Mouse (Mus musculus) CH12.LX (cell line): Measurements from ENCODE around the gene Ecpas. TPM values are rescaled to one million over a fixed set of nuclear protein-coding genes. Genes with fewer than 3 reads are reported as not detected.

Experiments used
- DNase-seq: peaks from one replicate; pipeline ENCODE4 v3.0.0-alpha.2; 2013; ENCODE audit errors: extremely low read depth
- H3K27ac ChIP-seq: 2 replicates; pipeline ENCODE4 v1.5.1; 2012; ENCODE audit warnings: low read depth, mild to moderate bottlenecking, control low read depth, moderate library complexity; ENCODE audit not compliant: insufficient read depth
- H3K27me3 ChIP-seq: replicated peaks from 2 replicates; pipeline ENCODE3; 2012; ENCODE audit warnings: inconsistent platforms
- H3K36me3 ChIP-seq, 2 experiments: replicated peaks in 1 of 2; 2 replicates each; pipeline versions ENCODE3 to v1.6.1; 2012; ENCODE audit warnings: inconsistent platforms in 1 of 2, low read length in 1 of 2, mild to moderate bottlenecking in 1 of 2, mixed read lengths in 1 of 2, moderate library complexity in 1 of 2; ENCODE audit not compliant: control insufficient read depth in 1 of 2, insufficient read depth in 1 of 2
- H3K4me1 ChIP-seq, 2 experiments: 2 replicates each; pipeline ENCODE4 v1.6.1; 2012; ENCODE audit warnings: inconsistent platforms in 1 of 2, moderate library complexity in 1 of 2; ENCODE audit not compliant: insufficient read depth in 2 of 2, control insufficient read depth in 1 of 2
- H3K4me2 ChIP-seq: 2 replicates; pipeline ENCODE4 v1.6.1; 2012; ENCODE audit warnings: low read depth, mild to moderate bottlenecking, control low read depth; ENCODE audit not compliant: poor library complexity, insufficient read depth, severe bottlenecking
- H3K4me3 ChIP-seq, 3 experiments: fragments of 150-350 bp in 1 of 3; sonication (generic) in 1 of 3; replicated peaks in 1 of 3; 2 replicates each; pipeline versions ENCODE3 to v1.5.1; 2011 to 2012; ENCODE audit warnings: low read depth in 2 of 3, low read length in 2 of 3, mild to moderate bottlenecking in 2 of 3, moderate library complexity in 2 of 3, control low read depth in 1 of 3, improper control_type of control experiment in 1 of 3, inconsistent platforms in 1 of 3, mixed read lengths in 1 of 3; ENCODE audit not compliant: poor library complexity in 1 of 3
- H3K79me2 ChIP-seq: replicated peaks from 2 replicates; pipeline ENCODE4 v1.6.1; 2012; ENCODE audit warnings: mild to moderate bottlenecking, moderate library complexity; ENCODE audit not compliant: control insufficient read depth, poor library complexity, insufficient read depth, severe bottlenecking; ENCODE audit errors: extremely low read depth
- H3K9ac ChIP-seq: 2 replicates; pipeline ENCODE4 v1.6.1; 2012; ENCODE audit warnings: low read depth, mild to moderate bottlenecking, control low read depth, moderate library complexity; ENCODE audit not compliant: insufficient read depth
- H3K9me3 ChIP-seq: replicated peaks from 2 replicates; pipeline ENCODE3; 2012; ENCODE audit warnings: low read length, inconsistent platforms, mixed read lengths
- BHLHE40 ChIP-seq: IDR thresholded peaks from 2 replicates; pipeline ENCODE4 v1.6.1; 2011; ENCODE audit warnings: mild to moderate bottlenecking, low read depth, low read length, improper control_type of control experiment
- CHD2 ChIP-seq: IDR thresholded peaks from 2 replicates; pipeline ENCODE4 v1.6.1; 2011; ENCODE audit warnings: low read length, improper control_type of control experiment
- CTCF ChIP-seq, 2 experiments: IDR thresholded peaks in 1 of 2; conservative IDR thresholded peaks in 1 of 2; 2 replicates each; pipeline ENCODE4 v1.5.1; 2011 to 2012; ENCODE audit warnings: low read depth in 2 of 2, low read length in 2 of 2, improper control_type of control experiment in 1 of 2, inconsistent platforms in 1 of 2, mild to moderate bottlenecking in 1 of 2, moderate library complexity in 1 of 2
- E2F4 ChIP-seq: IDR thresholded peaks from 2 replicates; pipeline ENCODE4 v1.6.1; 2011; ENCODE audit warnings: low read depth, low read length, improper control_type of control experiment; ENCODE audit not compliant: insufficient replicate concordance
- EP300 ChIP-seq: IDR thresholded peaks from 2 replicates; pipeline ENCODE4 v1.6.1; 2011; ENCODE audit warnings: low read length, improper control_type of control experiment
- ETS1 ChIP-seq: conservative IDR thresholded peaks from 2 replicates; pipeline ENCODE4 v1.6.1; 2012; ENCODE audit warnings: low read depth, mild to moderate bottlenecking, inconsistent platforms, low read length, improper control_type of control experiment, moderate library complexity
- GABPA ChIP-seq: IDR thresholded peaks from 2 replicates; pipeline ENCODE4 v1.6.1; 2012; ENCODE audit warnings: low read depth, low read length, improper control_type of control experiment, inconsistent platforms; ENCODE audit not compliant: insufficient replicate concordance
- JUN ChIP-seq: IDR thresholded peaks from 2 replicates; pipeline ENCODE4 v1.6.1; 2011; ENCODE audit warnings: low read depth, mild to moderate bottlenecking, low read length, improper control_type of control experiment, moderate library complexity; ENCODE audit not compliant: insufficient read depth
- MXI1 ChIP-seq: IDR thresholded peaks from 2 replicates; pipeline ENCODE4 v1.6.1; 2011; ENCODE audit warnings: mild to moderate bottlenecking, low read depth, low read length, improper control_type of control experiment
- NRF1 ChIP-seq: IDR thresholded peaks from 2 replicates; pipeline ENCODE4 v1.6.1; 2014; ENCODE audit warnings: low read depth, mild to moderate bottlenecking, inconsistent platforms, low read length, improper control_type of control experiment, moderate library complexity
- PAX5 ChIP-seq: IDR thresholded peaks from 2 replicates; pipeline ENCODE4 v1.6.1; 2012; ENCODE audit warnings: low read length, inconsistent platforms, mixed read lengths
- POLR2A ChIP-seq: IDR thresholded peaks from 2 replicates; pipeline ENCODE4 v1.6.1; 2011; ENCODE audit warnings: low read depth, mild to moderate bottlenecking, improper control_type of control experiment, low read length
- RCOR1 ChIP-seq: conservative IDR thresholded peaks from 2 replicates; pipeline ENCODE4 v1.6.1; 2012; ENCODE audit warnings: low read depth, mild to moderate bottlenecking, inconsistent platforms, low read length, improper control_type of control experiment
- SMC3 ChIP-seq: IDR thresholded peaks from 2 replicates; pipeline ENCODE4 v1.6.1; 2011; ENCODE audit warnings: low read depth, low read length, improper control_type of control experiment
- TCF12 ChIP-seq: IDR thresholded peaks from 2 replicates; pipeline ENCODE4 v1.6.1; 2014; ENCODE audit warnings: low read depth, mild to moderate bottlenecking, inconsistent platforms, low read length, improper control_type of control experiment
- USF2 ChIP-seq: conservative IDR thresholded peaks from 2 replicates; pipeline ENCODE4 v1.6.1; 2011; ENCODE audit warnings: low read depth, low read length, improper control_type of control experiment
- ZC3H11A ChIP-seq: IDR thresholded peaks from 2 replicates; pipeline ENCODE4 v1.6.1; 2012; ENCODE audit warnings: low read depth, mild to moderate bottlenecking, inconsistent platforms, low read length, improper control_type of control experiment
- ZKSCAN1 ChIP-seq: IDR thresholded peaks from 2 replicates; pipeline ENCODE4 v1.6.1; 2012; ENCODE audit warnings: low read depth, inconsistent platforms, low read length, improper control_type of control experiment, borderline replicate concordance
- ZMIZ1 ChIP-seq: IDR thresholded peaks from 2 replicates; pipeline ENCODE4 v1.6.1; 2012; ENCODE audit warnings: low read depth, mild to moderate bottlenecking, inconsistent platforms, low read length, improper control_type of control experiment
- dilution Hi-C: fragments of 300-500 bp; cut with MboI; formaldehyde crosslinking; loops from 2 replicates; pipeline ENCODE4 v1.14.3; 2020; ENCODE audit warnings: low sequenced_read_pairs; ENCODE audit not compliant: extremely low pct_unique_long_range_greater_than_20kb, extremely low pct_ligation_motif_present
- in situ Hi-C: fragments of 300-500 bp; cut with MboI; formaldehyde crosslinking; loops from 3 replicates; pipeline ENCODE4 v1.14.3; 2019; ENCODE audit warnings: low sequenced_read_pairs, low pct_ligation_motif_present, low pct_unique_long_range_greater_than_20kb, mixed read lengths
- polyA plus RNA-seq: library from polyadenylated mRNA; unstranded; fragments of >175 nt; gene quantifications from 2 replicates; pipeline ENCODE4 v1.2.1, GENCODE M21; 2012; ENCODE audit warnings: low read depth; ENCODE audit not compliant: insufficient read length
- total RNA-seq, 2 experiments: library from RNA; depleted of rRNA; stranded (reverse); fragments of 300-350 nt in 1 of 2; fragments of >200 nt in 1 of 2; gene quantifications; 2 replicates each; pipeline ENCODE4 v1.2.3; 2012 to 2014

Ecpas gene
- total and polyA plus RNA-seq, 3 experiments, result 45.2 to 67.4 (median 47.5) TPM

GRCm38 (mm10) chr4:58749101-58749500, 163.4 kb downstream of the Ecpas start:
- DNase-seq, result no peak
- H3K27ac ChIP-seq, result no peak overlapping the region
- no peak overlapping the region for H3K4me2 ChIP-seq
- dilution Hi-C loops (no loop called here), in situ Hi-C loops (loop anchor here (25.0 kb wide), 2 partner anchors 312 to 462 kb away; partner anchors contain the start of gene Musk)
- no peaks in the 10 kb centered on the region for H3K9me3 ChIP-seq
- no peaks in the 10 kb centered on the region for H3K27me3 ChIP-seq
- no peaks in the 10 kb centered on the region for H3K79me2 ChIP-seq
- H3K4me3 ChIP-seq, result no peak overlapping the region
- no peak overlapping the region for H3K9ac ChIP-seq
- no peaks in the 10 kb centered on the region for H3K36me3 ChIP-seq
- no peaks in the 10 kb centered on the region for H3K4me1 ChIP-seq
- no peak for TF ChIP-seq ZKSCAN1
- TF ChIP-seq RCOR1, result no peak
- no peak for TF ChIP-seq E2F4
- no peak for TF ChIP-seq ETS1
- no peak for TF ChIP-seq MXI1
- TF ChIP-seq NRF1, result no peak
- no peak for TF ChIP-seq EP300
- no peak for TF ChIP-seq CTCF (conservative IDR thresholded peaks at IDR 0.05 in 1 of 2, IDR thresholded peaks at IDR 0.05 in 1 of 2; ENCODE audit: low read depth in 2 of 2, low read length in 2 of 2)
- no peak for TF ChIP-seq JUN
- TF ChIP-seq SMC3, result no peak
- no peak for TF ChIP-seq TCF12
- no peak for TF ChIP-seq BHLHE40
- TF ChIP-seq ZMIZ1, result no peak
- TF ChIP-seq GABPA, result no peak
- no peak for TF ChIP-seq ZC3H11A
- TF ChIP-seq PAX5, result no peak
- no peak for TF ChIP-seq POLR2A
- TF ChIP-seq CHD2, result no peak
- TF ChIP-seq USF2, result no peak
- TF ChIP-seq, all 38 proteins: peak for 0

Other genes starting within 250 kb of the Ecpas start
- gene Olfr267, start 125.0 kb downstream of the Ecpas start, total RNA-seq (2012; rRNA removed), result 0.04 TPM in 1 of 2 replicates, not detected in the other
- gene Olfr267, start 125.0 kb downstream of the Ecpas start, total RNA-seq (2014; rRNA removed), result 0.08 TPM in 1 of 2 replicates, not detected in the other
- 0.14 and 0.24 TPM in 2 replicates for gene Olfr267, start 125.0 kb downstream of the Ecpas start, polyA plus RNA-seq
- gene Zkscan16, start 30.9 kb upstream of the Ecpas start, total RNA-seq (2012; rRNA removed), result not detected in 2 replicates
- gene Zkscan16, start 30.9 kb upstream of the Ecpas start, total RNA-seq (2014; rRNA removed), result not detected in 2 replicates
- gene Zkscan16, start 30.9 kb upstream of the Ecpas start, polyA plus RNA-seq, result not detected in 2 replicates
- 6.2 and 7.2 TPM in 2 replicates for gene Ptgr1, start 74.4 kb upstream of the Ecpas start, total RNA-seq (2012; rRNA removed)
- gene Ptgr1, start 74.4 kb upstream of the Ecpas start, total RNA-seq (2014; rRNA removed), result 2.4 and 2.9 TPM in 2 replicates
- gene Ptgr1, start 74.4 kb upstream of the Ecpas start, polyA plus RNA-seq, result 4.0 and 4.2 TPM in 2 replicates
- 2.7 and 3.7 TPM in 2 replicates for gene Dnajc25, start 82.3 kb upstream of the Ecpas start, total RNA-seq (2012; rRNA removed)
- 3.8 and 4.7 TPM in 2 replicates for gene Dnajc25, start 82.3 kb upstream of the Ecpas start, total RNA-seq (2014; rRNA removed)
- gene Dnajc25, start 82.3 kb upstream of the Ecpas start, polyA plus RNA-seq, result 7.0 and 7.6 TPM in 2 replicates
- 0.13 TPM in 1 of 2 replicates, not detected in the other for gene Gm20503, start 90.5 kb upstream of the Ecpas start, total RNA-seq (2012; rRNA removed)
- gene Gm20503, start 90.5 kb upstream of the Ecpas start, total RNA-seq (2014; rRNA removed), result not detected in 2 replicates
- gene Gm20503, start 90.5 kb upstream of the Ecpas start, polyA plus RNA-seq, result 0.70 TPM in 1 of 2 replicates, not detected in the other
- gene Gng10, start 122.3 kb upstream of the Ecpas start, total RNA-seq (2012; rRNA removed), result 55.6 and 68.0 TPM in 2 replicates
- gene Gng10, start 122.3 kb upstream of the Ecpas start, total RNA-seq (2014; rRNA removed), result 189 and 210 TPM in 2 replicates
- gene Gng10, start 122.3 kb upstream of the Ecpas start, polyA plus RNA-seq, result 78.6 and 95.5 TPM in 2 replicates
- gene AI481877, start 226.2 kb upstream of the Ecpas start, total RNA-seq (2012; rRNA removed), result not detected in 2 replicates
- not detected in 2 replicates for gene AI481877, start 226.2 kb upstream of the Ecpas start, total RNA-seq (2014; rRNA removed)
- not detected in 2 replicates for gene AI481877, start 226.2 kb upstream of the Ecpas start, polyA plus RNA-seq